8 mouse cellular contexts compared by ENCODE assay signal in genomic region chr2:152007783-152008182, GRCm38 (mm10). TPM values are rescaled to one million over a fixed set of nuclear protein-coding genes. Genes with fewer than 3 reads are reported as not detected.
DNase-seq lines count a peak whose midpoint lies in the region; ATAC-seq and TF ChIP-seq lines count a peak whose summit lies in the region.

No protein-coding gene starts in this region.

- no peak overlapping the region for H3K4me2 ChIP-seq in kidney, embryonic 16.5 days (replicated peaks; ENCODE audit: low read depth, low read length)
- no peak overlapping the region for H3K4me2 ChIP-seq in forebrain, embryonic 13.5 days

- TF ChIP-seq CTCF in testis, adult 2 months (IDR thresholded peaks at IDR 0.05; ENCODE audit: control insufficient read depth, insufficient read depth, insufficient replicate concordance, low read depth, low read length), result peak; percentile 81; the same call in 1 of the 2 replicates
- TF ChIP-seq CTCF in cortical plate, adult 2 months (IDR thresholded peaks at IDR 0.05; ENCODE audit: extremely low read depth, insufficient read depth, low read length), result peak; percentile 67

- peaks cover 9% of the 10 kb centered on the region for H3K4me1 ChIP-seq in kidney, embryonic 16.5 days (ENCODE audit: insufficient read depth, low read length)
- peaks cover 4% of the 10 kb centered on the region for H3K4me1 ChIP-seq in testis, adult 2 months (ENCODE audit: control insufficient read depth, insufficient read depth, low read length)
- H3K4me1 ChIP-seq in cortical plate, adult 2 months (ENCODE audit: control insufficient read depth, insufficient read depth, low read length), result no peaks in the 10 kb centered on the region; the same call in 1 of the 2 replicates
- H3K4me1 ChIP-seq in forebrain, embryonic 13.5 days, result peaks cover 5% of the 10 kb centered on the region

- H3K9me3 ChIP-seq in kidney, embryonic 16.5 days (ENCODE audit: low read length), result no peaks in the 10 kb centered on the region
- no peaks in the 10 kb centered on the region for H3K9me3 ChIP-seq in forebrain, embryonic 13.5 days (replicated peaks)

- H3K4me3 ChIP-seq in kidney, embryonic 16.5 days (ENCODE audit: low read length), result no peak overlapping the region
- no peak overlapping the region for H3K4me3 ChIP-seq in testis, adult 2 months (ENCODE audit: control insufficient read depth, low read depth, low read length)
- no peak overlapping the region for H3K4me3 ChIP-seq in cortical plate, adult 2 months (ENCODE audit: insufficient read depth, low read length)
- H3K4me3 ChIP-seq in forebrain, embryonic 13.5 days, result no peak overlapping the region

- no peak overlapping the region for H3K9ac ChIP-seq in kidney, embryonic 16.5 days (replicated peaks; ENCODE audit: low read length)
- no peak overlapping the region for H3K9ac ChIP-seq in forebrain, embryonic 13.5 days

- H3K27me3 ChIP-seq in kidney, embryonic 16.5 days (ENCODE audit: insufficient read depth, low read length), result no peaks in the 10 kb centered on the region
- no peaks in the 10 kb centered on the region for H3K27me3 ChIP-seq in testis, adult 2 months (ENCODE audit: control insufficient read depth, insufficient read depth, low read length)
- no peaks in the 10 kb centered on the region for H3K27me3 ChIP-seq in forebrain, embryonic 13.5 days

- no peak for ATAC-seq in kidney, embryonic 16.5 days (ENCODE audit: low FRiP score, low TSS enrichment)
- no peak for ATAC-seq in forebrain, embryonic 13.5 days

- 47% methylated on average over 10 of the region's 10 CpGs for WGBS in kidney, embryonic 16.5 days
- 66% methylated on average over 10 of the region's 10 CpGs for WGBS in forebrain, embryonic 13.5 days

- no peaks in the 10 kb centered on the region for H3K36me3 ChIP-seq in kidney, embryonic 16.5 days (ENCODE audit: insufficient read depth, low read length)
- H3K36me3 ChIP-seq in testis, adult 2 months (ENCODE audit: control insufficient read depth, insufficient read depth, low read length), result no peaks in the 10 kb centered on the region
- no peaks in the 10 kb centered on the region for H3K36me3 ChIP-seq in forebrain, embryonic 13.5 days (ENCODE audit: poor library complexity, severe bottlenecking)

- no peak overlapping the region for H3K27ac ChIP-seq in kidney, embryonic 16.5 days (ENCODE audit: low read length)
- no peak overlapping the region for H3K27ac ChIP-seq in testis, adult 2 months (ENCODE audit: control insufficient read depth, insufficient read depth, low read depth, low read length)
- H3K27ac ChIP-seq in cortical plate, adult 2 months (ENCODE audit: insufficient read depth, low read length), result no peak overlapping the region
- no peak overlapping the region for H3K27ac ChIP-seq in forebrain, embryonic 13.5 days

- no peak for TF ChIP-seq POLR2A in testis, adult 2 months (IDR thresholded peaks at IDR 0.05; ENCODE audit: control insufficient read depth, low read depth, low read length)
- no peak for TF ChIP-seq POLR2A in cortical plate, adult 2 months (IDR thresholded peaks at IDR 0.05; ENCODE audit: extremely low read depth, insufficient read depth, low read length)

- DNase-seq in kidney, adult 18-20 months, result peak; percentile 54
- no peak for DNase-seq in testis, postnatal 14 days (ENCODE audit: low spot score)
- DNase-seq in testis, postnatal 10 days (ENCODE audit: low spot score), result peak; percentile 77
- DNase-seq in embryo, embryonic 9.5 days (ENCODE audit: extremely low spot score), result no peak

RNA-seq across cellular contexts. Expression of gene Slc52a3, which starts 11.5 kb away (rescaled TPM):
- 25.2 and 28.2 TPM in 2 replicates for polyA plus RNA-seq in kidney, embryonic 16.5 days (2015; fragmentation: Nextera tagmentation; extraction: Ambion mirVana)
- polyA plus RNA-seq in testis, adult 2 months (2012; rRNA removed), result 37.6 and 52.4 TPM in 2 replicates
- polyA plus RNA-seq in cortical plate, adult 2 months (2012; rRNA removed), result 3.1 and 3.3 TPM in 2 replicates
- polyA plus RNA-seq in forebrain, embryonic 13.5 days (2015; fragmentation: Nextera tagmentation; extraction: Ambion mirVana), result 0.71 and 0.87 TPM in 2 replicates

RNA-seq across cellular contexts. Expression of gene Fam110a, which starts 27.8 kb away (rescaled TPM):
- 32.1 and 34.9 TPM in 2 replicates for polyA plus RNA-seq in kidney, embryonic 16.5 days (2015; fragmentation: Nextera tagmentation; extraction: Ambion mirVana)
- 175 and 190 TPM in 2 replicates for polyA plus RNA-seq in testis, adult 2 months (2012; rRNA removed)
- 6.6 and 6.9 TPM in 2 replicates for polyA plus RNA-seq in cortical plate, adult 2 months (2012; rRNA removed)
- polyA plus RNA-seq in forebrain, embryonic 13.5 days (2015; fragmentation: Nextera tagmentation; extraction: Ambion mirVana), result 88.9 and 99.0 TPM in 2 replicates

Comparison
In these comparisons a context has a peak if more than half of its experiments do, and no peak if none do; other contexts are left out.
1. DNase-seq: peak in kidney, adult 18-20 months (single experiment) and testis, postnatal 10 days (single experiment); none in testis, postnatal 14 days (single experiment) and embryo, embryonic 9.5 days (single experiment).